Mouse (Mus musculus) small intestine, adult 2 months (tissue): ENCODE measurements around the gene Dlk2.

Experiments
- CTCF ChIP-seq: fragments of 200-500 bp; IDR thresholded peaks from 2 replicates; pipeline ENCODE4 v1.5.1; 2012; ENCODE audit warnings: low read depth, mild to moderate bottlenecking, control low read depth, inconsistent platforms, low read length, moderate library complexity, mixed read lengths; ENCODE audit not compliant: insufficient replicate concordance, insufficient read length; ENCODE audit errors: extremely low read depth
- POLR2A ChIP-seq: fragments of 200-500 bp; IDR thresholded peaks from 2 replicates; pipeline ENCODE4 v1.6.1; 2012; ENCODE audit warnings: low read depth, mild to moderate bottlenecking, control low read depth, inconsistent platforms, low read length, moderate library complexity

GRCm38 (mm10) chr17:46336475-46336874 lies 39.3 kb downstream of the Dlk2 start:
- TF ChIP-seq POLR2A = no peak
- TF ChIP-seq CTCF = peak; percentile 40; the same call in 1 of the 2 replicates
